Mouse (Mus musculus): Measurements from ENCODE around the gene Bcl3. TPM values are rescaled to one million over a fixed set of nuclear protein-coding genes. Genes with fewer than 3 reads are reported as not detected.

Gene Bcl3
- total RNA-seq (2021), result 1 to 10 TPM; 1.2 TPM
- long read RNA-seq, experiment 1, result 0 reads
- long read RNA-seq, experiment 2, partial matches to known transcripts, result 0 of 1 reads
- long read RNA-seq, experiment 2, other reads (novel, unspliced or antisense), result 1 of 1 reads

DNA sequence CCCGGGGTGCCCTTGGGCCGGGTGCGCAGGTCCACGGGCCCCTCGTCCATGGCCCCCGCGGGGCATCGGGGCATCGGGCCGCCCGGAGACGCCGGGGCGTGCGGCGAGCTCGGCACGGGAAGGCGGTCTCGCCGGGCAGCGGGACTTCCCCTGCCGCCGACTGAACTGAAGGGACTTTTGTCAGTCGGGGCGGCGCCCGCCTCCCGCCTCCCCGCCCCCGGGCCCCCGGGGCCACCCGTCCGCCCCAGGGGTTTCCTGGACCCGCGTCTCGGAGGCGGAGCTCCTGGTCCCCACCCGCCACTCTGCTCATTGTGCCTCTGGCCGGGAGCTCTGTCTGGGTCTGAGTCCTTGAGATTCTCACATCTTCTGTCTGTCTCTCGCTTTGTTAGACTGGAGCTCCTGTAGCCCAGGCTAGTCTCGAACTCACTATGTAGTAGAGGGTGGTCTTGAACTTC, at the start of gene Bcl3:
Bcl3 (minus strand) TSS at position 167 of the 455 bp plus-strand sequence.
- DNase-seq, result peak; percentile 76

DNA sequence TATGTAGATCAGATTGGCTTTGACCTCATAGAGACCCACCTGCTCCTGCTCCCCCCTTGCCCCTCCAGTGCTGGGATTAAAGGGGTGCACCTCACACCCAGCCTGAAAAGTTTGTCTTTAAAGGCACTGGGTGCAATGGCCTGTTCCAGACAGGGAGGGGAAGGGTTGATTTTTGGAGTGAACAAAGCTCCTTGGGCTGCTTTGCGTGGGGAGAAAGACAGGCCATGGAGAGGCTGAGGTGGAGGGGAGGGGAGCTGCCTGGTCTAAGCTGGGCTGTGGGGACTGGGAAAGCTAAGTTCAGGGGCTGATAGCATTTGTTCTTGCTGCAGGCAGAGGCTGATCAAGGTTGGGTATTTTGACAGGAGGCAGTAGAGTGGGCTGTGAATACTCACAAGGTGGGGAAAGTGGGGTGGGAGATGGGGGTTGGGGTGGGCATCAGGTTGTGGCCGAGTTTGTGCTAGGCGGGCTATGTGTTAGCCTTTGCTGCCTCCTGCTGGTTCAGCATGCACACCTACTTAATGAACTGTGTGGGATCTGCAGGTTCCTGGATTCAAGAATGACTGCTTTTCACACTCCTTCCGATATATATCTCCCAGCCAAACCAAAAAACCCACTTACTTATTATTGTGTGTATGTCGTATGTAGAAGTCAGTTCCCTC, 49.5 kb upstream of the Bcl3 start:
- DNase-seq, result no peak

DNA sequence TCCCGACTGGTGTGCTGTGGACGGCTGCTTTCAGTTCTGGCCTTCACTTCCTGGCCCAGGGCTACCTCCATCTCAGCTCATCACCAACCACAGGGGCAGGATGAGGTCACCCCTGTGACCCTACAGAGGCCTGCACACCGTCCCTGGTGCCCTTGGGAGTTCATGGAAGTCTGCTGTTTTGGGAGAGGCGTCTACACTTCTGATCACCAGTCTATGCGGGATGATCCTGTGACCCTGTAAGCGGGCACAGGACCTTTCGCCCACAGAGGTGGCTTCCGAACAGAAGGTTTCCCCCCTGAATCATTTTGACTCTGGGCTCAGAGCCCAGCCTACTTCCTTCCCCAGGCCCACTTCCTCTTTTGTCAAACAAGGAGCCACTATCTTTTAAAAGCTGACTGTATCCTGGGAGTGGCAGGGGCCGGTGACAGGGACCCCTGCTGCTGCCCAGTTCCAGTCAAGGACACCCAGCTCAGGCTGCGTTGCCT, 48.6 kb upstream of the Bcl3 start:
- DNase-seq, result no peak

DNA sequence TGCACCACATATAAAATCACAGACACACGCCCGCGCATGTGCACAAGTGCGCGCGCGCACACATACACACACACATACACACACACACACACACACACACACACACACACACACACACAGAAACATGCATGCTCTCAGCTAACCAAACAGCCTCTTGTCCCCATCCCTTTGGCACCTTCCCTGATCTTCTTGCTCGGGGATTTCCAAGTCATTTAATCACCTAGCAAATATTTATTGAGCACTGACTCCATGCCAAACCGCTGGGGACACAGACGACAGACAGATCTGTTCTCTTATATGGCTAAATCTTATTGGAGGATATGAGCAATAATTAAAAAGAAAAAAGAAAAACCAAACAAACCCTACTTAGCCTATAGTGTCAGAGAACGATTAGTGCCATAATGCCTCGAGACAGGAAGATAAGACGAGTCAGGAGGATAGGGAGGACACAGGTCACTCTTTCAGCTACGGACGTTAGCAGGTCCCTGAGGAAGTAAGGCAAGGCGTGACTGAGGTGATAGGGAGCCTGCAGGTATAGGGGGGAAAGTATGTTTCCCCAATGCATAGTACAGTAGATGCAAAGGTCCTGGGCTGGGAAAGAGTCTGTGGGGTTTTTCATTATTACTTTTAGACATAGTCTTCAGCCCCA, 45.3 kb upstream of the Bcl3 start:
- no peak for DNase-seq

DNA sequence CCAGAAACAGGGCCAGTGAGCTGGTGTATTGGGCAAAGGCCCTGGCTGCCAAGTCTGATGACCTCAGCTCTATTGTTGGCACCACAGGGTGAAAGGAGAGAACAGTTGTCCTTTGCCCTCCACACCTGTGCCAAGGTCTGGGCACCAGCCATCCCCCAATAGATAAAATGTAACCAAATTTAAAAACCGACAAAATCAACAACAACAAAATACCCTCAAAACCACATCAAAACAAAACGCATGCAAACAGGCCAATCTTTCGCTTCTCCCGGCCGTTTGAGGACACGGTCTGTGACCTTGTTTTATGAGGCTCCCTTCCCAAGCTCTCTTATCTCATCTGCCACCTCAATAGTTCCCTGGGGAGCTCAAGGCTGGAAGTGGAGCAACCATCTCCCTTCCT, 43.9 kb upstream of the Bcl3 start:
- no peak for DNase-seq

DNA sequence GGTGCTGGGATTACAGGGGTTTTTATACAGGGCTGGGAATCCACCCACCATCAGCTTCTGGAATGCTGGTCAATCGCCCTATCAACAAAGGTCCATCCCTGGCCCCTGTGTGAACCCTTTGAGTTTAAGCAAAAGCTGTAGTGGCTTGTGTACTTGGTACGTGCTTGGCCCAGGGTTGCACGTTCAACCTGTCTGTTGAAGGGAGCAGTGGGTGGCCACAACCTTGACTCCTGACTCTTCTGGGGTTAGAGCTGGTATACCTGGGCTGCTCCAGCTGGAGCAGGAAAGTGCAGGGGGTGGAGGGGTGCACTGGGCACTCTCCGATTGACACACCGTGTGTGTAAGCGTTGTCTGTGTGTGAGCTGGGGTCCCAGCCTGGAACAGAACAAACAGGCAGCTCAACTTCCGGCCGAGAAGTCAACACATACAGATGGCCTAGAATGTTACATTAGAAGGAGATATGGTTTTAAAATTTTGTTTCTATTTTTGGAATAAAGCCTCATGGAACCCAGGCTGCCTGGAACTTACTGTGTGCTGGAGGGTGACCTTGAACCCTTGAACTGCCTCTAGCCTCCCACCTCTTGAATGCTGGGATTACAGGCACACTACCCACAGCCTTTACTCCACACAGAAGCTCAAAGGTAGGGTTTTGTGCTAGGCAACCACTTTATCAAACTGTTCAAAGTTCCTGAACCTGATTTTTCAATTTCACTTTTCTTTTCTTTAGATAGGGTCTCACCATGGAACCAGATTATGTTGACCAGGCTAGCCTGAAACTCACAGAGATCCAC, 42.9 kb upstream of the Bcl3 start:
- no peak for DNase-seq

DNA sequence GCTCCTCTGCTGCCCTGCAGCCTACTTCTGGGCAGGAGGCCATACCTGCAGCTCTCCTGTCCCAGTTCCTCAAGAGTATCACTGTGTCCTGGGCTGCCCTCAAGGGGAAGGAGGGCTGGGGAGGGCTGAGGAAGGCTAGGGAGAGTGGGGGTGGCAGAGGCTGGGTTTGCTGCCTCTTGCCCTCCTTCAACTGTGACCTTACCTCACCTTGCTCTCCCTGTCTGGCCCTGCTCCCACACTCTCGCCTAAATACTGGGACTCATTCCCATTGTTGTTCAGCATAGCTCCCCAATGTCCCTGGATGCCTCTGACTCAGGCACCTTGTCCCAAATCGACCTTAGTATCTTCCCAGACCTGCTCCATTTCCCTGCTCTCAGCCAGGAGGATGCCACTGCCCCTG, 41.7 kb upstream of the Bcl3 start:
- no peak for DNase-seq

DNA sequence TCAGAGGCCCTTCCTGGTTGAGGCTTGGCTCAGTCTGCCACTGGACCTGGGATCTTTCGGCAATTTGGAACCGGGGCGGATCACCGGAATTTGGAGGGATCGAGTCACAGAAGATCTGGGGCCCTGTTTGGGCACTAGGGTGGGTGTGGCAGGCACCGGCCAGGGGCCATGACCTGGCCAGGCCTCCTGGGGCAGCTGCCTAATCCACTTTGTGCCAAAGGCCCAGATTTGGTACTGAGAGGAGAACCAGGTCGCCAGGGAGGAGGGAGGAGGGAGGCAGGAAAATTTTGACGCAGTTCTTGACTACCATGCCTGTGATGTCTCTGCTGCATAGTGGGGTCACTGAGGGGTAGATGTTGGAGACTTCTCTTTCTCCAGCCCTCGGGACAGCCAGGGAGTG, 38.6 kb upstream of the Bcl3 start, which contains the start of gene Ceacam16:
Ceacam16 (minus strand) TSS at position 101 of the 400 bp plus-strand sequence.
- DNase-seq, result no peak

DNA sequence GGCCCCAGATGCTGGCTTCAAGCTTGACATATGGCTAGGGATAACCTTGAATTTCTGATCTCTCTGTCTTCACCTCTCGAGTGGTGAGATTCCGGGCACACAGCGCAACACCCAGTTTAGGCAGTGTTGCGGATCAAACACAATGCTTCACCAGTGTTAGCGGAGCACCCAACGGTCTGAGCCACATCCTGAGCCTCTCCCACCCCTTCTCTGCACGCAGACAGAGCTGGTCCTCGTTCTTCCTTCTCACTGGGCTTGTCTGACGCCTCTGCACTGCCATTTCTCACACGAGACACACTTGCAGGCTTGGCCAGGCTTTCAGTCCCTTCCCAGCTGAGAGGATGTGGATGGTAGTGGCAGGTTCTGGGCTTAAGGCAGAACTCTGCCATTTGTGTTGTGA, 37.2 kb upstream of the Bcl3 start:
- no peak for DNase-seq

DNA sequence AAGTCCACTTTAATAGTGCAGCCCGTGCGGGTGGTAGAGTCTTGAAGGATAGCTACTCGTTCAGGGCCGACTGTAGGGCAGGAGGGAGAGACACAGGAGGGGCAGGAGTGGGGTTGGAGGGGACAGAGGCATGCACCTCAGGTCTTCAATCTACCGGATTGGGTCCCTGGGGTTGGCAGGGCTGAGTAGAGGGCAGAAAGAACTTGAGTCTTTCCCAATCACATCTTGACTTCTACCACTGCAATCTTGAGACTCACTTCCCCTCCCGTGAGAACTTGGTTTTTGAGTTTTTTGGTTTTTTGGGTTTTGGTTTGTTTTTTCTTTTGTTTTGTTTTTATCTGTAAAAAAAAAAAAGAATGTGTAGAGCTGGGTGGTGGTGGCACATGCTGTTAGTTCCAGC, 33.7 kb upstream of the Bcl3 start:
- DNase-seq, result no peak

DNA sequence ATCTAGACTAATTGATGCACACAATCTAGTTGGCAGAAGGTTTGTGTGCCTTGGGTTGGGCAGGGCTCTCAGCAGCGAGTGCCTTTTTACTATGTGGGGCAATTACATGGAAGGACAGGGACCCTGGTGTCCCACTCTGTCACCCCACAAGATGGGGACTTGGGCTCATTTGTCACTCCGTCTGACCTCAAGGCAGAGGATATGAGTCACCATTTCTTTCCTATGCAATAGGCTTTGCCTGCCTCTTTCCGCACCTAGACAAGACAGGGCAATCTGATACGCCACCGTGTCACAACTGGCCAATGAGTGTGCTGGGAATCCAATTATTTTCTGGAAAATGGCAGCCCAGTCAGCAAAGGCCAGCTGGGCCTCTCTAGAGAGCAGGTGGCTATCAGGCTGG, 33.1 kb upstream of the Bcl3 start:
- no peak for DNase-seq

DNA sequence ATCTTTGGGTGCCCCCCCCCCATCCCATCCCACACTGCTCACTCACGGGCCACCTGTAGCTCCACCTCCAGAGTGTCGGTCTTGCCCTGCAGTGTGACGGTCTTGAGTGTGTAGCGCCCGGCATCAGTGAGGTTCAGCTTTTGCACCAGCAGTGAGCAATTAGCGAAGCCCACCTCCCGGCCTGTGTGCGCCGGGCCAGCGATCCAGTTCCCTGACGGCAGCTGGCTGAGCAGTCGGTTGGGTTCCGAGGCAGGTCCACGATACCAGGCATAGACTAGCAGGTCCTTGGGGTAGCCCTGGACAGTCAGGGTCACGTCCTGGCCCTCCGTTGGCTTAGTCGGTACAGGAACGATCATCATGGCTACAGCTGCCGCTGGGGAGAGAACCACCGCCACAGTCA, 31.0 kb upstream of the Bcl3 start:
- no peak for DNase-seq

DNA sequence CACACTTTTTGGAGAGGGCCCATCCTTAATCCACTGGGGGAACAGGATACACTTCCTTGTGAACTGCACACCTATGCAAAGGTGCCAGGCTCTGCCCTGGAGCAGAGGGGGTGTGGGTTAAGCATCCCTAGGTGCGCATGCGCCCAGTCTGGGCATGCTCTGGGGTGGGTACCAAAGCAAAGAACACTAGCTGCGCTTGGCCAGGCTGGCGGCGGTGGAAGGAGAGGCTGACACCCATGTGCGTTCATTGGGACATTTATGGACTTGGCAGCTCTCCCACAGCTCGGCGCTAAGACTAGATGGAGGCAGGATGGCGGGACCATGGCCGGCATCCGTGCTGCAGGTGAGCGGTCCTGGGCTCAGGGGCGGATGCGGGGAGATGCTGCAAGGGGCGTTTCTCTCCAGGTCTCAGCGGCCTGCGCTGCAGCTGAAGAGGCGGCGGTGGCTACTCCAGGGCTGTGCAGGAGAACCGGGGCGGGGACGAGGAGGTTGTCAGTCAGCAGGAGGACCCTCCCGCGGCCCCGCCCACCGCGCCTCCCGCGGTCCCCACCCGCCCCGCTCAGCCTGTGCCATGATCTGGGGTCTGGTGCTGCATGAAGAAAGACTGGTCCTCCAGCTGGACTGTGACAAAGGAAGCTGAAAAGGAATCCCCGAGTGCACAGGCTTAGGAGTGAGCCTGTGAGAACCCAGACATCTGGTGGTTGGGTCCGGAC, 29.4 kb upstream of the Bcl3 start, which contains the start of gene Gm19345:
Gm19345 (plus strand) TSS at position 146 of the 713 bp plus-strand sequence.
- no peak for DNase-seq

DNA sequence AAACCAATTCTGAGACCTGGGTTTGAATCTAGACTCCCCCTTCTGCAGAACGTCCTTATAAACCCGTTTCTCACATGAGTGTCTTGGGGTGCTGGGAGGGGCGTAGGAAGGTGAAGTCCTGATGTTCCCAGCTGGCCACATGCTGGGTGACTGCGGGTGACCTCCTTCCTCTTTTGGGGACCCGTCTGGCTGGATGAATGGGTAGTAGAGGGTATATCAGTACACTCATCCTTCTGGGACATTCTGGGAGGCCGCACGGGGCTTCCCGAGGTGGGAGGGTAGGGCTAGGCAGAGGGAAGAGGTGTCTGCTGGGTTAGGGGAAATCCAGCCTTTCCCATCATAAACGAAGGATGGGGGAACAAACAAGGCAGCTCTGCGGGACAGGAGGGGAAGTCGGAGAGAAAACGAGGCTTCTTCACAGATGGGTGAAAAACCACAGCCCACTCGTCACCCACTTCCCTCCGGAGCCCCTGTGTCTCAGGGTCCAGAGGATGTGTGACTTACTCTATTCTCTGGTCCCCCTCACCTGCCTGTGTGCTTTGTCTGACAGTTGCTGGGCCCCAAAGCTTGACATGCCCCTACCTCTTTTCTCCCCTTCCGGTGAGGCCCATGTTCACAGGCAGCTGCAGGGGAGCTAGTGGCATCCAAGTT, 22.1 kb upstream of the Bcl3 start:
- no peak for DNase-seq

DNA sequence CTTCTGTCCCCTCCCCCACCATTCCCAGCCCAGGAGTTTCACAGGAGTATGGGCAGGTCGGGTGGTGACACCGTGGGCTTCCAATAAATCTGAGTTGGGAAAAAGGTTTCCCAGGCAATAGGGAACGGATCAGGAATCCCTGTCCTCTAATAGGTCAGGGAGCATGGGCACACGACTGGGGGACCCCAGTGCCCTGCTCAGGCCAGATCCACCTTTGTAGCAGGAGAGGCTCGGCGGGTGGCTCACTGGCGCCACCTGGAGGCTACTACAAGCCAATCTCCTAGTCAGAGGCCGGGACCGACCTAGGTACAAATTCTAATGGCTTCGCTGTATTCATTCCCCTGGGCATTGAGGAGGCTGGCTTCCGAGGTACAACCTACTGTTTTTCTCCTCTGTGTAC, 21.0 kb upstream of the Bcl3 start:
- DNase-seq, result peak; percentile 51

DNA sequence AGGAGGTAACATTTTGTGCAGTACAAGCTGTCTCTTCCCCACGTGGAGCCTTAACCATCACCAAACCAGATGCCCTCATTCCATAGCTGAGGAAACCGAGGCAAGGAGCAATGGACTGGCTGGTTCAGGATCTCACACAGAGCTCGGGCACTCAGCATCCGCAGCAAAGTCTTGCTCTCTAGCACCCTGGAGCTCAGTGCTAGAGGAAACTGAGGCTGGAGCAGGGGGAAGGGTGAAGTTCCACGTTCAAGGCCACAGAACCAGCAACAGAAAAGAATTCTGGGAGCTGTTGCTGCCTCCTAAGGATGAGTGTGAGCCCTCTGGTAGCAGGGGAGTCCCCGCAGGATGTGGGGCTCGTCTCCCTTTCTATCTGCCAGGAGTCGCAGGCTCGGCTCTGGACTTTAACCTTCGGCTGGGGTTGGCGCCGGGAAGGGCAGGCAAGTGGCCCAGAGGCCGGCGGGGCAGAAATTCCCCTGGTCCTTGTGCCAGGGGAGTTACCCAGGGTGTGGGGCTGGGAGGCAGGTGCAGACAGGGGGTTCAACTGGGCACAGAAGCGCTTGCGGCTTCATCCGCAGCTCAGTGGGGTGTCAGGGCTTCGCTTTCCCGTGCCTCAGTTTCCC, 20.4 kb upstream of the Bcl3 start:
- DNase-seq, result no peak

DNA sequence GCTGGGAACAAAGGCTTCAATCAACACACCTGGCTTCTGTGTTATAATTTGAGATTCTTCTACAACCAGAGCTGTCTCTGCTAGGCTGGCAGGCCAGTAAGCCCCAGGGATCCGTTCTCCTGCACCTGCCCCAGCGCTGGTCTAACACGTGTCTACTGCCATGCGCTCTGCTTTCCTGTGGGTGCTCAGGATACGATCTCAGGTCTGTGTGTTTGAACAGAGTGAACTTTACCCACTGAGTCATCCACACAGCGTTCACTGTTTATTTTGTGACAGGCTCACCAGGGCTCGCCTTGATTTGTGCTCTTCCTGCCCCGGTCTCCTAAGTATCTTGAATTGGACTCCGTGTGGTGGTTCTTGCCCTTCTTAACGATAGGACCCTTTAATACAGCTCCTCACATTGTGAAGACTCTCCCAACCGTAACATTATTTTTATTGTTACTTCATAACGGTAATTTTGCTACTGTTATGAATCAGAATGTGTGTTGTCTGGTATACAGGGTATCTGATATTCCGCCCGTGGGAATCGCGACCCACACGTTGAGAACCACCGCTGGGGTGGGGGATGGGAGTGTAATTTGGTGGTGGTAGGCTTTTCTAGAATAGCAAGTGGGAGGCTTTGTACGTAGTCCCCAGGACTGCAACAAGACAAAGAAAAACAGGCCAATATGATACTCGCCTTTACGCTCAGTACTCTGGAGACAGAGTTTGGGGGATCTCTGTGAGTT, 19.3 kb upstream of the Bcl3 start:
- DNase-seq, result no peak

DNA sequence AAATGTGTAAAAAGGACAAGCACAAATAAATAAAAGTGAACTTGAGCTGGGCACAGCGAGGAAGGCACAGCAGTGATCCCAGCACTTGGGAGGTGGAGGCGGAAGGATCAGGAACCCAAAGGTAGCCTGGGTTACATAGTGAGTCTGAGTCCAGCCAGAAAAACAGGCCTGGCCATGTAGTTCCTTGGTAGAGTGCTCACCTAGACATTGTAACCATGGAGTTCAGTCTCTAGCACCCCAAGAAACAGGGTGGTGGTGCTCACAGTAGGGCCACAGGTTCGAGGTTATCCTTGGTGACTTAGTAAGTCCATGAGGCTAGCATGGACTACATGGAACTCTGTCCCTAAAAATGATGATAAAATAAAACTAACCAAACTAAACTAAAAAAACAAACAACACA, 18.4 kb upstream of the Bcl3 start:
- no peak for DNase-seq

DNA sequence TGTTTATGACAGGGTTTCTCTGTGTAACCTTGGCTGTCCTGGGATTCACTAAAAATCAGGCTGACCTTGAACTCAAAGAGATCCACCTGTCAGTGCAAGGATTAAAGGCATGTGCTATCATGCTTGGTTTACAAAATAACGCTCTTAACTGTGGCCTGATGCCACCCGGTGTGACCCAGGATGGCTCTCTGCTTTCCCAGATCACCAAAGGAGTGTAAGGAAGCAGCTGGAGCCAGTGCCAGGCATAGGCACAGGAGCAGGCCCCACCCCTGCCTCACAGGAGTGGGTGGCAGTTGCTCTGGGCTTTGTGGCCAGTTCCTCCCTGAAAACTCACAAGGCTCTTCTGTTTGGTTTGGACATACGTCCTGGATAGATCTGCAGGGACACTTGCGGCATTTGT, 17.8 kb upstream of the Bcl3 start:
- no peak for DNase-seq

DNA sequence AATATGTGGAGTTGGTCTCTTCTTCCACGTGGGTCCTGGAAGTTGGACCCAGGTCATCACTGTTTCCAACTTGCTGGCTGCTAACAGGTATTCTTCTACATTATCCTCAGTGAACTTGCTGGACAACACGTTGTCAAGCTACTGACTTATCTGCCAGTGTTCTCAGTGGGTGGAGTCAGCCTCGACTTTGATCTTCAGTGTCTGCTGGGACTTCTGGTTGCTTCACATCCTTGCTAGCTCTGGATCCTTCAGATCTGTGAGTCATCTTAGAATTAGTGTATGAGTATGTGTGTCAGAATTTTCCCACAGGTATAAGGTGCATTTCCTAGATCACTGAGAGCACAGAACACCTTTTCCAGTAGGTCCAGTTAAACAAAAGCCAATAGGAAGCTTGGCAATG, 14.3 kb upstream of the Bcl3 start:
- DNase-seq, result no peak
